Mouse (Mus musculus) testis, postnatal 14 days (tissue): ENCODE data around the gene Sowahc.

Source experiments
- DNase-seq: peaks from one replicate; pipeline ENCODE4 v3.0.0; 2021; ENCODE audit warnings: low spot score

The Sowahc gene

DNA sequence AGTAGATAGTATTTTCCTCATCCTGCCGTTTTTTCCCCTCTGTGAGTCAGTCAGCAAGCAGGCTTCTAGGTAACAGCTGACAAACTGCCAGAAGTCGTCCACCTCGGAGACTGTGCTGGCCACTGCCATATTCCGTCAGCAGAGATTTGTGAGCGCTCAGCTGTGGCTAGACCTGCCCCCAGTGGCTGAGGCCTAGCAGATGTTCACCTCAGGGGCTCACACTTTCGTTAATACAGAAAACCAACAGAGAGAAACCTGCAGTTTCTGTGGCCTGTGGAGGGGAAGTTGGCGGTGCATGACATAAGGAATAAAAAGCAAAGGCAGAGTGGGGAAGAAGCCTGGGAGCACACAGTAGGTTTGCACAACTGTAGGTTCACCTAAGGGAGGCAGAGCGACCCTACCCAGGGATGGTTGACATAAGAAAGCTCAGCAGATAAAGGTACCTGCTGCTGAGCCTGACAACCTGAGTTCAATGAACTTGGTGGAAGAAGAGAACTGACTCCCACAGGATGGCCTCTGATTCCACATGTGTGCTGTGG lies 31.9 kb downstream of the Sowahc start:
- no peak for DNase-seq

DNA sequence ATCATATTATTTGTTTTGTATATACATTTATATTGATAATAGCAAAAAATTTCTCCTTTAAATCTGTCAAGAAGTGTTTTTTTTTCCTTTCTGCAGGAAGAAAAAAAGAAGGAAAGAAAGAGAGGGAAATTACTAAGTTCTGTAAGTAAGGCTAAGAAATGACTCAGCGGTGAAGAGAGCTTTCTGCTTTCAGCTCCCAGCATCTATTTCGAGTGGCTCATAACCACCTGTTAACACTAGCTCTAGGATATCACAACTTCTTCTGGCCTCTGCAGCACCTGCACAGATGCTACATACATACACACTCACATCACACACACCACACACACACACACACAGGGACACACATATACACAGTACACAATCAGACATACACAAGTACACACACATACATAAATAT lies 34.8 kb downstream of the Sowahc start:
- DNase-seq, result no peak

DNA sequence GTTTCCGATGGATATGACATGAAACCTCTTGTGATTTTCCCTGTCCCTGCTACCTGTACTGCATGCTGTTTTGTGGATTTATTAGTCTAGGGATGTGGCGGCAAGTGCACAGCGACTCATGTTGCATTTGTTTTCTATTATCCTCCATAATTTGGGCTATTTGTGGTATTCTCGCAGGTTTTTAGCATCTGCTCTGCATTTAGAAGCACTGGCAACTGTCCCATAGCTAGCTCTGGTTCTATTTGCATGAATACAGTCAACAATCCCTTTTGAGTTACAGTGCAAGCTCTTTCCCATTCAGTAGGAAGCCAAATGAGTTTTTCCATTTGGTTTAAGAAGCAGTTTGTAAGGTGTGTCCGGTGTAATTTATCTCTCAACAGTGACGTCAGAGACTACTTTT lies 37.8 kb downstream of the Sowahc start:
- no peak for DNase-seq

DNA sequence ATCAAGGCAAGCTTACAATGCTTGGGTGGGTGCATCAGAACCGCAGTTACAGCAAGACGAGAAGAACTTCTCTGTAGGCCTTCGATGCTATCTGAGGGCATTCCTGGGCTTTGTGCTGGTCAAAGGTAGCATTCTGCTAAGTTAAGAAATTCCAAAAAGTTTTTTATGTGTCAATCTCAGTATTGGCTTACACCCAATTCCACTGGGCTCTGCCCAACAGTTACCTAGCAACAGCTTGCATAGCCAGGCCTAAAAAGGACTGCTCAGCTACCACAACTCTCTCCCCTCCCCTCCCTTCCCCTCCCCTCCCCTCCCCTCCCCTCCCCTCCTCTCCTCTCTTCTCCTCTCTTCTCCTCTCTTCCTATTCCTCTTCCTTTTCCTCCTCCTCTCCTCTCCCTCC lies 39.9 kb downstream of the Sowahc start:
- no peak for DNase-seq

DNA sequence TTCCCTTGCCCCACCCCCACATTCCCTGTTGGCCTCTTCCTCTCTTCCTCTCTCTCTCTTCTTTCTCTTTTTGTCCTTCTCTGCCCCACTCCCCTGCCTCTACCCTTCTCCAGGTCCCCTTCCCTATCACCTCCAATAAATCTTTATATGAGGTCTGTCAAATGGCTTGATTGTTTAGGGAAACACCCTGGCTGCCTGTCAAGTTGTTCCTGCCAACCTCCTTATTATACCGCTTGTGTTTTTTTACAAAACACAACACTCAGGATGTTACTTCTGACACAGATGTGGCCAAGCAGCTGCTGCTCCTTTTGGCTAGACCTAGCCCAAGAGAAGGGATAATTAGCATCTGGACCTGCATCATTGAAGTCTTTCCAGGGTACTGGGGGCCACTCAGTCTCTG lies 40.3 kb downstream of the Sowahc start:
- DNase-seq, result no peak

DNA sequence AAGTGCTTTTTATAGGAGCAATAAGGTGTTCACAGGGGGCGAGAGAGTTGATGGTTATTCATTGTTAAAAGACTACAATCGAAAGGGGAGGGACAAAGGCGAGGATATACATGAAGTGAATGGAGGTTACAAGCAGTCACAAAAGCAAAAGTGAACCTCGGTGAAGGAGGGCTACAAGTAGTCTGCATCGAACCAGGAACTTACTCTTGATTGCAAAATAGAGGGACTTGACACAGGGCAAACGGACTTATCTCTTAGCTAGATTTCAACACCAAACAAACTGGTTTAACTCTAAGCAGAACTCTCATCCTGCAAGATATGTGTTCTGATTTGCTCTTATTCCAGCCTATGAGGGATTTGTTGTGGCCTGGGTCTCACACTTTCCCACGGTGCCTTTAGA lies 41.2 kb downstream of the Sowahc start:
- no peak for DNase-seq

DNA sequence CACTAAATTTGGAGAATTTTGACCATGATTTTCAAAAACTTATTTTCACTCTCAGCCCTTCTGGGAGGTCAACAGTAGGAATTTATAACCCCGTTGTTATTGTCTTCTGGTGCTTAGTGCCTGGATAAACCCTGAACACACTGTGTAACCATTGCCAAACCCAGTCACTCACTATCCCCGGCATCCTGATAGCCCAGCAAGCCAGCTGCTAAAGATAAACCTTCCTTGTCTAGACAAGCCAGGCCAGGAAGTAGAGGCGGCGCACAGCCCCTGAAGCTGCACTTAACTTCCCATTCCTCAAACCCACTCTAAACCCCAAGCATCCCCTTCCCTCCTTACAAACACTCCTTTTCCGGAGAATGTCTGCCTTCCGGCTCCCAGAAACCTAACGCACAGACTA lies 43.3 kb downstream of the Sowahc start:
- DNase-seq, result no peak

DNA sequence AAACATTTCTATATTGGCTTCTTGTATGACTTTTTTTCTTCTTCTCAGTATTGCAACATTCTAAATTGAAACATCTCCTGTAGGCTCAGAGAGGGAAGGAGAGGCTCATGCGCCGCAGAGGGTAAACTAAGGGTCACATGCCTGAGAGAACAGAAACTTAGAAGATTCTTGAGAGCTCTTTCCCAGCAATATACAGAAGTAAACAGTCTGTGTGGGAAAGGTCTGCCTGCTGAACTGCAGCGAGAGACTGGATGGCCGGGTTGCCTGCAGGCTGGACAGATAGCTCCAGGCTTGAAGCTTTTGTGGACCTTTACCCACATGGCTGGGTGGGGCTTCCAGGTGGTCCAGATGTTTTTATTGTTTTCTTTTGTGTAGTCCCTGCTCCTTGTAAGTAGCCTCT lies 43.9 kb downstream of the Sowahc start:
- no peak for DNase-seq

DNA sequence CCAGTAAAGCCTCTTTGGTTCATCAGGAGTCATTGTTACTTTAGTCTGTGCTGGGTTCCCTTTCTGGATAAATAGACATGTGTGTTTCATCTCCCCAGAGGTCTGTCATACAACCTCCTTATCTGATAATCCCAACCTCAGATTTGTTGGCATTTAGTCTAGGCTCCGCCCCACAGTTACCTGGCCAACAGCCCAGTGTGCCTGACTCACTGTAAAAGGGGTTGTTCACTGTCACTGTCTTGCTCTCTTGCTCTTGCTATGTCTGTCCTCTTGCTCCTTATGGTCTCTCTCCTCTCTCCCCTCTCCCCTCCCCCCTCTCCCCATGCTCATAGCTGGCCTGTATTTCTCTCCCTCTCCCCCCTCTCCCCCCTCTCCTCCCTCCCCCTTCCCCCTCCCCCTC lies 44.3 kb downstream of the Sowahc start:
- no peak for DNase-seq

DNA sequence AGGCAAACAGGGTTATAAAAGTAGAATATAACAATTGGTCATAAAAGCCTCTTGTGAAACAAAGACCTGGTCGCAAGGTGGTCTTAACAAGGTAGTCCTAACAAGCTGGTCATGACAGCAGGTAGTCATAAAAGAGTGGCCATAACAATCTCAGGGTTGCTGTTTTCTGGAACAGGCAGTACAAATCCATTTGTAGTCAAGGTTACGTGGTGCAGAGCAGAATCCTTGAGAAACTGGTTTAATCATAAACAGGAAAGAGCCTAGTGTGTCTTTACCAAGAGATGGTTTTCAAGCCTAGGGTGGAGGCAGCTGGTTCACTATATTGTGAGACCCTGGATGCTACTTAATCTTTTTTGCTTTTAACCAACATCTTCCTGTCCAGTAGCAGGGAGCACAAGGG lies 45.5 kb downstream of the Sowahc start:
- no peak for DNase-seq

DNA sequence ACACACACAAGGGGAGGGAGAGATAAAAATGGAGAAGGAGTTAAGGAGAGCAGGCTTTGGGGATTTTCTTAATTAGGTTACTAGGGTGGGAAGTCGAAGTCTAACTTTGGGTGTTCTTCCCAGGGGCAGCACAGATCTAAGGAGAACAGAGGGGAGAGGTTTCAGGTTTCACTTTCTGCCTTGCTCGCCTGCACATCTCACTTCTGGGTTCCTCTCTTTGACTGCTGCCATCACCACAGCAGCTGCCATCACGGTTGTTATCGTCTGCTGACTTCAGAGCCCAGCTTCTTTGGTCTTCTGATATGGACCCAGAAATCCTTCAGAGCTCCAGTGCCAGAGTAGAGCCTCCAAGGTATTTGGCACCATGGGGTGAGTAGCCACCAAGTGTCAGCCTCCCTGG lies 46.4 kb downstream of the Sowahc start:
- DNase-seq, result no peak

DNA sequence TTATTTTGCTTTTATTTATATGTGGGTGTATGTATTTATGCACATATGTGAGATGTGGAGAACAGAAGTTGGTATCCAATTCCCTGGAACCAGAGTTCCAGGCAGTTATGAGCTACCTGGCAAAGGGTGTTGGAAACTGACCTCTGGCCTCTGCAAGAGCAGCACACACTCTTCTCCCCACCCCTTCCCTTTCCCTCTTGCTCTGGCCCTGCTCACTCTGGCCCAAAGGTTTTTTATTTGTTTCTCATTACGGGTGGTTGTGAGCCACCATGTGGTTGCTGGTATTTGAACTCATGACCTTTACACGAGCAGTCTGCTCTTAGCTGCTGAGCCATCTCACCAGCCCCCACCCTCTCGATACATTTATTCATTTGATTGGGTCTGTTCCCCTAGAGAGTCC lies 47.0 kb downstream of the Sowahc start:
- no peak for DNase-seq

DNA sequence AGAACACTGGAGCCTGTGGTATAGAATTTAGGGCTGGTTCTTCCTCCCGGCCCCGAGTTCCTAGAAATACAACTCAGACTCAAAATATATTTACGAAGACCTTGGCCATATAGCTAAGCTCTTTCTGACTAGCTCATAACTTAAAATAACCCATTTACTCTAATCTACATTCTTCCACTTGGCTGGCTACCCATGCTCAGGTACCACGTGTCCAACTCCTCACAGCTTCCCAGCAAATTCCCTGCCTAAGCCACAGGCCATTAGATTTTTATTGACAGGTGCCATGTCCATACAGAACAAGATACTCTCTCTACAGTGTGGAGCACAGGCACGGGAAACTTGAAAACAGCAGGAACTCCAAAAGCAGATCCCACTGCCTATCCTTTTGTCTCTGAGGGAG lies 54.0 kb downstream of the Sowahc start:
- no peak for DNase-seq
